Mouse (Mus musculus) heart, embryonic 12.5 days (tissue): ENCODE results near the gene Kif27. TPM values are rescaled to one million over a fixed set of nuclear protein-coding genes. Genes with fewer than 3 reads are reported as not detected.

Experiments
- ATAC-seq: fragments of 200-750 bp; cut with Nextera tagmentation; 2 replicates; pipeline ENCODE4 v1.8.0; 2017; ENCODE audit warnings: moderate TSS enrichment, moderate library complexity; ENCODE audit not compliant: insufficient number of reproducible peaks, low FRiP score
- H3K27ac ChIP-seq: fragments of 300-500 bp; sonication (generic); 2 replicates; pipeline ENCODE4 v1.5.1; 2016; ENCODE audit warnings: mild to moderate bottlenecking, moderate library complexity; ENCODE audit not compliant: poor library complexity, severe bottlenecking
- H3K27me3 ChIP-seq: fragments of 300-500 bp; sonication (generic); replicated peaks from 2 replicates; pipeline ENCODE4 v1.6.1; 2016; ENCODE audit warnings: mild to moderate bottlenecking, moderate library complexity
- H3K36me3 ChIP-seq: fragments of 300-500 bp; sonication (generic); 2 replicates; pipeline ENCODE4 v1.6.1; 2016; ENCODE audit warnings: mild to moderate bottlenecking, moderate library complexity
- H3K4me1 ChIP-seq: fragments of 300-500 bp; sonication (generic); replicated peaks from 2 replicates; pipeline ENCODE4 v1.6.1; 2016; ENCODE audit warnings: mild to moderate bottlenecking
- H3K4me2 ChIP-seq: fragments of 300-500 bp; sonication (generic); 2 replicates; pipeline ENCODE4 v1.6.1; 2016; ENCODE audit warnings: mild to moderate bottlenecking, moderate library complexity
- H3K4me3 ChIP-seq: fragments of 300-500 bp; sonication (generic); 2 replicates; pipeline ENCODE4 v1.5.1; 2016; ENCODE audit warnings: mild to moderate bottlenecking
- H3K9ac ChIP-seq: fragments of 300-500 bp; sonication (generic); 2 replicates; pipeline ENCODE4 v1.6.1; 2016; ENCODE audit warnings: mild to moderate bottlenecking, moderate library complexity
- H3K9me3 ChIP-seq: fragments of 300-500 bp; sonication (generic); replicated peaks from 2 replicates; pipeline ENCODE4 v1.6.1; 2016; ENCODE audit warnings: mild to moderate bottlenecking, moderate library complexity
- WGBS: fragments of 180-500 bp; shearing (Covaris S2); methylation state at CpG from one replicate; pipeline ENCODE4 v1.1.7; 2016; 5-methylcytosine and 5-hydroxymethylcytosine counted together
- polyA plus RNA-seq: library from polyadenylated mRNA; unstranded; fragments of >200 nt; fragmentation: Nextera tagmentation; extraction: Ambion mirVana; gene quantifications from 2 replicates; pipeline ENCODE4 v1.2.1, GENCODE M21; 2016

The Kif27 gene
- polyA plus RNA-seq, 1 experiment from 2014 or later, result 0.40 TPM

- no peak overlapping the region for H3K9ac ChIP-seq
- 61% methylated on average over 8 of the region's 8 CpGs for WGBS
- no peak overlapping the region for H3K4me3 ChIP-seq
- no peak for ATAC-seq
- H3K4me1 ChIP-seq, result no peaks in the 10 kb centered on the region
- H3K4me2 ChIP-seq, result no peak overlapping the region
- H3K27ac ChIP-seq, result no peak overlapping the region
- no peaks in the 10 kb centered on the region for H3K27me3 ChIP-seq
- H3K9me3 ChIP-seq, result no peaks in the 10 kb centered on the region
- no peaks in the 10 kb centered on the region for H3K36me3 ChIP-seq
Measured at GRCm38 (mm10) chr13:58309499-58309898, 49.4 kb downstream of the Kif27 start.

DNA sequence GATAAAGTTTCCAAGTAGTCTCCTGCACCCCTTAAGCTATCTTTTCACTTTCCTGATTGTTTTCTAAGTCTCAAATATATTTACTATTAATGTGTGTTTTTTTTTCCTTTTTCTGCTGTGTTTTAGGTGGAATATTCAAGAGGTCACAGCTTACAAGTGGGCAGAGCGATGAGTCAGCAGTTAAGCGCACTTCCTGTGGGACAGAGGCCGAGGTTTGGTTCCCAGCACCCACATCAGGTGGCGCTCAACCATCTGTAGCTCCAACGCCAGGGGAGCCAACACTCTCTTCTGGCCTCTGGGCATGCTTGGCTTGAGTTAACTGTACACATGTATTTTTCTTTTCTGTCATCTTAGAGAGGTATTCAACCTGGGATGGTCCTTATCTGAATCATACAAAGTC, 51.5 kb downstream of the Kif27 start:
- no peaks in the 10 kb centered on the region for H3K36me3 ChIP-seq
- WGBS, result 88% methylated on average over 5 of the region's 5 CpGs
- H3K4me1 ChIP-seq, result no peaks in the 10 kb centered on the region
- H3K27ac ChIP-seq, result no peak overlapping the region
- H3K4me3 ChIP-seq, result no peak overlapping the region
- H3K4me2 ChIP-seq, result no peak overlapping the region
- H3K9ac ChIP-seq, result no peak overlapping the region
- no peaks in the 10 kb centered on the region for H3K27me3 ChIP-seq
- ATAC-seq, result no peak
- no peaks in the 10 kb centered on the region for H3K9me3 ChIP-seq

DNA sequence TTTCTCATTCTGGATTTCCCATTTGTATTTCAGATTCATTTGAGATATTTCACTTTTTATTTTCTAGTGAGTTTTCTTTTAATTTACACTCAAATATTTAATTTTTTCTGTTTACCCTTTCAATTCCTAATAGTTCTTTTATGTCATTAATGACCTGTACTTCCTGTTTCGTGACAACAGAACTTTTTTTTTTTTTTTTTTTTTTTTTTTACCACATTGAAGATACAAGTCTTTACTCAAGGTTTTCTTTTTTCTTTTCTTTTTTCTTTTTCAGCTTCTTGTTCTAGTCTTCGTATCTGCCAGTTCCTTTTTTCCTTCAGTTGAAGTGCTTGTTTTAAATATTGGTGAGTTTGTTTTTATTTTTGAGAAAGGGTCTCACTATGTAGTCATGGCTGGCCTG, 53.7 kb downstream of the Kif27 start:
- Histone ChIP-seq H3K4me2 (no peak overlapping the region), H3K36me3 (no peaks in the 10 kb centered on the region), H3K4me1 (no peaks in the 10 kb centered on the region), H3K27ac (no peak overlapping the region), H3K27me3 (no peaks in the 10 kb centered on the region), H3K9ac (no peak overlapping the region), H3K4me3 (no peak overlapping the region), H3K9me3 (no peaks in the 10 kb centered on the region)
- ATAC-seq, result no peak
- WGBS, result 82% methylated on average over 2 of the region's 2 CpGs

- Histone ChIP-seq H3K36me3 (no peaks in the 10 kb centered on the region), H3K27ac (no peak overlapping the region), H3K9ac (no peak overlapping the region), H3K4me3 (no peak overlapping the region), H3K27me3 (no peaks in the 10 kb centered on the region), H3K9me3 (peaks cover 6% of the 10 kb centered on the region; the same call in 1 of the 2 replicates), H3K4me2 (no peak overlapping the region), H3K4me1 (no peaks in the 10 kb centered on the region)
- WGBS, result 73% methylated on average over 9 of the region's 9 CpGs
- ATAC-seq, result no peak
Measured at GRCm38 (mm10) chr13:58302421-58303145, 56.3 kb downstream of the Kif27 start.

- H3K27me3 ChIP-seq, result no peaks in the 10 kb centered on the region
- H3K9ac ChIP-seq, result no peak overlapping the region
- H3K36me3 ChIP-seq, result no peaks in the 10 kb centered on the region
- H3K9me3 ChIP-seq, result peaks cover 6% of the 10 kb centered on the region; the same call in 1 of the 2 replicates
- no peak for ATAC-seq
- H3K4me2 ChIP-seq, result no peak overlapping the region
- no peak overlapping the region for H3K4me3 ChIP-seq
- no peak overlapping the region for H3K27ac ChIP-seq
- no peaks in the 10 kb centered on the region for H3K4me1 ChIP-seq
- WGBS, result 88% methylated on average over 6 of the region's 6 CpGs
Measured at GRCm38 (mm10) chr13:58301961-58302360, 57.0 kb downstream of the Kif27 start.

- no peak for ATAC-seq
- no peak overlapping the region for H3K4me3 ChIP-seq
- no peaks in the 10 kb centered on the region for H3K36me3 ChIP-seq
- H3K4me2 ChIP-seq, result no peak overlapping the region
- no peak overlapping the region for H3K27ac ChIP-seq
- no peak overlapping the region for H3K9ac ChIP-seq
- H3K4me1 ChIP-seq, result no peaks in the 10 kb centered on the region
- H3K9me3 ChIP-seq, result peaks cover 6% of the 10 kb centered on the region; the same call in 1 of the 2 replicates
- H3K27me3 ChIP-seq, result no peaks in the 10 kb centered on the region; the same call in 1 of the 2 replicates
- WGBS, result 83% methylated on average over 3 of the region's 3 CpGs
Measured at GRCm38 (mm10) chr13:58298756-58299155, 60.2 kb downstream of the Kif27 start.

GRCm38 (mm10) chr13:58295582-58295981, 63.3 kb downstream of the Kif27 start:
- Histone ChIP-seq H3K36me3 (no peaks in the 10 kb centered on the region), H3K4me1 (peaks cover 15% of the 10 kb centered on the region), H3K9me3 (peaks cover 6% of the 10 kb centered on the region; the same call in 1 of the 2 replicates), H3K4me2 (no peak overlapping the region), H3K4me3 (no peak overlapping the region), H3K9ac (no peak overlapping the region), H3K27me3 (peaks cover 3% of the 10 kb centered on the region), H3K27ac (no peak overlapping the region)
- 71% methylated on average over 3 of the region's 3 CpGs for WGBS
- ATAC-seq, result no peak

- Histone ChIP-seq H3K27ac (no peak overlapping the region), H3K9me3 (no peaks in the 10 kb centered on the region), H3K4me2 (no peak overlapping the region), H3K36me3 (no peaks in the 10 kb centered on the region), H3K27me3 (peaks cover 3% of the 10 kb centered on the region), H3K4me1 (peaks cover 15% of the 10 kb centered on the region), H3K9ac (no peak overlapping the region), H3K4me3 (no peak overlapping the region)
- WGBS, result 24% methylated on average over 5 of the region's 5 CpGs
- no peak for ATAC-seq
Measured at GRCm38 (mm10) chr13:58292811-58293210, 66.1 kb downstream of the Kif27 start.

DNA sequence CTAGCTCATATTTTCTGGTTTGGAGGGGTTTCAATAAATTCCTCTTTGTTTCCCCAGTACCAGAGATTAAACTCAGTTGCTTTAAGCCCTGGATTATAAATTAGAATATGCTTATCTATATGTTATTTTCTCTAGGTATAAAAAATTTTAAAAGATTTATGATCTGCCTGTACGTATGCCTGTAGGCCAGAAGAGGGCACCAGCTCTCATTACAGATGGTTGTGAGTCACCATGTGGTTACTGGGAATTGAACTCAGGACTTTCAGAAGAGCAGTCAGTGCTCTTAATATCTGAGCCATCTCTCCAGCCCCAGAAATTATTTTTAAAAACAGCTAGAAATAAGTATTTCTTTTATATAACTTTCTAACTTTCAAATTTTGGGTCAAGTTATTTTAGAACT, 69.6 kb downstream of the Kif27 start:
- Histone ChIP-seq H3K4me3 (no peak overlapping the region), H3K4me2 (no peak overlapping the region), H3K36me3 (no peaks in the 10 kb centered on the region), H3K27me3 (peaks cover 7% of the 10 kb centered on the region), H3K27ac (no peak overlapping the region), H3K9me3 (no peaks in the 10 kb centered on the region), H3K4me1 (peaks cover 15% of the 10 kb centered on the region), H3K9ac (no peak overlapping the region)
- no peak for ATAC-seq
- WGBS, result 76% methylated on average over 1 of the region's 1 CpGs

DNA sequence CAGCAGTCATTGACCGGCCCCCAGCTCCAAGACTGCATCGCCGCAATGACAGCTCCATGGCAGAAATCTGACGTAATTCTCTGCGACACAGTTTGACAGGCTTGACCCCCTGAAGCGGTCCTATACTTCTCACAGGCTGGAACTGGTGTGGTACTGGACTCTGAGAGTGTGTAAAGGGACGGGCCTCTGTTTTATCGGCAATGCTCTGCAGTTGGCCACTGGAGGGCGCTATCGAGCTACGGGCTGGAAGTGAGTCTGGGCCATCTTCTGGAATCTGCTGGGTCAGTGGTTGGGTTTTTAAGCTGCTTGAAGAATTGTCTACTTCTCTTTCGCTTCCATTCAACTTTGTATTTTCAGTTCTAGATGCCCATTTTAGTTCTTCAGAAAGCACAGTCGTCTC, 71.1 kb downstream of the Kif27 start:
- peak; percentile 59; the same call in 1 of the 2 replicates for ATAC-seq
- H3K9me3 ChIP-seq, result no peaks in the 10 kb centered on the region

GRCm38 (mm10) chr13:58283466-58283865, 75.5 kb downstream of the Kif27 start:
- no peaks in the 10 kb centered on the region for H3K36me3 ChIP-seq
- 0 out of 2 replicates have a peak, but pooled peaks cover 4% of the 10 kb centered on the region for H3K27me3 ChIP-seq
- 0 out of 2 replicates have a peak, but pooled peaks cover 3% of the 10 kb centered on the region for H3K4me1 ChIP-seq
- ATAC-seq, result no peak
- no peak overlapping the region for H3K4me3 ChIP-seq
- no peak overlapping the region for H3K9ac ChIP-seq
- WGBS, result 69% methylated on average over 4 of the region's 4 CpGs
- no peak overlapping the region for H3K27ac ChIP-seq
- H3K9me3 ChIP-seq, result no peaks in the 10 kb centered on the region
- H3K4me2 ChIP-seq, result no peak overlapping the region

More for the DNA sequence above, 71.1 kb downstream of the Kif27 start:
- H3K27me3 ChIP-seq, result peaks cover 6% of the 10 kb centered on the region
- H3K4me2 ChIP-seq, result no peak overlapping the region
- WGBS, result 12% methylated on average over 13 of the region's 13 CpGs
- H3K27ac ChIP-seq, result no peak overlapping the region
- no peaks in the 10 kb centered on the region for H3K36me3 ChIP-seq
- H3K4me1 ChIP-seq, result peaks cover 16% of the 10 kb centered on the region
- no peak overlapping the region for H3K9ac ChIP-seq
- H3K4me3 ChIP-seq, result no peak overlapping the region

GRCm38 (mm10) chr13:58281936-58282335, 77.0 kb downstream of the Kif27 start:
- 64% methylated on average over 4 of the region's 4 CpGs for WGBS
- no peak for ATAC-seq
- H3K36me3 ChIP-seq, result no peaks in the 10 kb centered on the region
- H3K27me3 ChIP-seq, result 0 out of 2 replicates have a peak, but pooled peaks cover 4% of the 10 kb centered on the region
- 0 out of 2 replicates have a peak, but pooled peaks cover 3% of the 10 kb centered on the region for H3K4me1 ChIP-seq
- H3K4me3 ChIP-seq, result no peak overlapping the region
- no peak overlapping the region for H3K9ac ChIP-seq
- H3K4me2 ChIP-seq, result no peak overlapping the region
- H3K9me3 ChIP-seq, result no peaks in the 10 kb centered on the region
- no peak overlapping the region for H3K27ac ChIP-seq
